Mouse (Mus musculus): ENCODE measurements at regions not wholly inside any gene's neighbourhood (a gene's known extent, or its start where the extent isn't known, plus 50 kb on each side); places are given as distances from the start of the nearest gene placed in this dataset.

DNA sequence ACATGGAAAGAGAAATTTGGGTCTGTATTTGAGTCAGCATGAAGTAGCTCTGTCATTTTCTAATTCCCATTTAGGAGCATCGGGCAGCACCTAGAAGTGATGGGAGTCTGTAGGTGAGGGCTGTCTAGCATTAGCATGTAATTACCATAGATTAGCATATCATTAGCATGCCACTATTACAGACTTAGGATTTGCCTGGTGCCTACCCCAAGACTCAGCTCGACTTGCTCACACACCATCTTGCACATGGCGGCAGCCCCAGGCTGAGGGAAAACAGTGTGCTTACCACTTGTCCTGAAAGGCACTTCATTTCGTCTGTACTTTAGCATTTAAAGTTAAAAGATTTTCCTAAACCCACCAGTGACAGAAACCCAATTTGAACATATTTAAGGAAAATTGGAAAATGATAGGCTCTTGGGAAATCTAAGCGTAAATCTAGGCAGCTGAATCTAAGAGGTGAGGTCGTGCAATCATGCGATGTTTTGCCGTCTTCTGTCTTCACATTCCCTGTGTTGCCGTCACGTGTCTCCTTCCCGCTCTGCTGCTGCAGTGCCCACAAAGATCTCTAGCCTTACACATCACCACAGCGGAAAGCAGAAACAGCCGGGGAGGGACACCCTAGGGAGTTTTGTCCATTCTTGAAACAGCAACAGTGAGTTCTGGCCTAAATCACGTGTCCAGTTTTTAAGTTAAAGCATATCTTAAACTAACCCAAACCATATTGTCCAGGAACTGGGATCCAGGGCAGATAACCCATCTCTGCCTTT, 101.2 kb upstream of the Tsc22d1 start:
- H3K9ac ChIP-seq = no peak overlapping the region
- H3K4me2 ChIP-seq (replicated peaks) = no peak overlapping the region
- H3K4me1 ChIP-seq (replicated peaks) = no peaks in the 10 kb centered on the region
- ATAC-seq = no peak
- no peak overlapping the region for H3K4me3 ChIP-seq (replicated peaks)
- 83% methylated on average over 14 of the region's 14 CpGs for WGBS
- H3K9me3 ChIP-seq = no peaks in the 10 kb centered on the region
- H3K36me3 ChIP-seq = no peaks in the 10 kb centered on the region
- H3K27ac ChIP-seq = no peak overlapping the region
- H3K27me3 ChIP-seq (replicated peaks) = no peaks in the 10 kb centered on the region

DNA sequence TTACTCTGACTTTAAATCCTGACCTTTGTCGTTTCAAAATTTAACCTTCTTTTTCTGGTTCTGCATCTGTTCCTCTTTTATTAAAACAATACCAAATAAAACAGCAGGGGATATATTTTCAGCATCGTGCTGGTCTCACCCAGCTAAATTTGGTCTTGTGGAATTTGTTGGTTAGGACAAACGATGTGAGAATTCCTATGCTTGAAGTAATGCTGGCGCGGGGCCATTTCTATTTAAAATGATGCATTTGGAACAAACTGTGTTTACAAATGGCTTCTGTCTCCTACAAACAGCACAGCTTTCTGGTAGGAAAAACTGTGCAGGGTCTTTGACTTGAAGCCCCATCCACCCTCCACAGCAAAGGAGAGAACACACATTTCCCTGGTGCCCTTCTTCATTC, 96.3 kb upstream of the Tsc22d1 start:
- no peak for ATAC-seq
- no peaks in the 10 kb centered on the region for H3K4me1 ChIP-seq (replicated peaks)
- no peak overlapping the region for H3K27ac ChIP-seq
- no peaks in the 10 kb centered on the region for H3K36me3 ChIP-seq
- no peak overlapping the region for H3K4me2 ChIP-seq (replicated peaks)
- WGBS = 60% methylated on average over 5 of the region's 5 CpGs
- H3K4me3 ChIP-seq (replicated peaks) = no peak overlapping the region
- H3K9ac ChIP-seq = no peak overlapping the region
- H3K9me3 ChIP-seq = no peaks in the 10 kb centered on the region
- no peaks in the 10 kb centered on the region for H3K27me3 ChIP-seq (replicated peaks)

DNA sequence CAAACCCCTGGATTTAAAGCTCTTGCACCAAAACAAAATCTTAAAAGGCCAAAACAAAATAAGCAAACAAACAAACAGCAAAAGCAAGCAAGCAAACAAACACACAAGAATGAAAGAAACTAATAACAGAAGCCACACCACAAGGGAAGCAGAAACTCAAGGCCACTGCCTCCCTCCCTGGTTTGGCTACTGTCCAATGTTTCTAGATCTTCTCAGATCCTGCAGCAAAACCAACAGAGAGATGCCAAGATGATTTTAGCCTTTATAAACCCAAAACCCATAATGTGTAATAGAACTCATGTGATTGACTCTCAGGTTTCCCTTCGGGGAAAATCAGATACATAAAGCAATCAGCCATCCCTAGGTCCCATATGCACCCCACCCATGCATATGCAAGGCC, 90.5 kb upstream of the Tsc22d1 start:
- no peak for ATAC-seq

DNA sequence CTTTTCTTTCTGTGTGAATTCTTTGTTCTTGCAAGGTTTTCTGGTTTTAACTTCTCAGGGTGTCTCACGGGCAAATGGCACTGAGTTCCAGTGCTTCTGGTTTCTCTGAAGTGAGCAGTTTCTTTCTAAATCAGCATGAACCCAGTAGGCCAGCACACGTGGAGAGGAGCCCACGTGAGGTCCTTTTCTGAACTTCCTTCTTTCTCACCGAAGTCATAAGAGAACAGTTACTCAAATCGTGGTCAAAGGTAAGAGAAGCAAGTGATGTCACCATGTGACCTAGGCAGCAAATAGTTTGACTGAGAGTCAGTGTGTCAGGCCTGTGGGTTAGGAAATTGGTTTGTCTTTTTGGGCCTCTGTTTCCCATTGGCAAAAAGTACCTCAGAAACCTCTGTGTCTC, 84.8 kb upstream of the Tsc22d1 start:
- Histone ChIP-seq H3K27me3 (replicated peaks) (no peaks in the 10 kb centered on the region), H3K4me3 (replicated peaks) (no peak overlapping the region), H3K27ac (no peak overlapping the region), H3K4me2 (replicated peaks) (no peak overlapping the region), H3K36me3 (no peaks in the 10 kb centered on the region), H3K9me3 (no peaks in the 10 kb centered on the region), H3K9ac (no peak overlapping the region), H3K4me1 (replicated peaks) (no peaks in the 10 kb centered on the region)
- WGBS = 73% methylated on average over 5 of the region's 5 CpGs
- no peak for ATAC-seq

More for the DNA sequence above, 90.5 kb upstream of the Tsc22d1 start:
- H3K9me3 ChIP-seq = no peaks in the 10 kb centered on the region
- no peaks in the 10 kb centered on the region for H3K36me3 ChIP-seq
- no peak overlapping the region for H3K27ac ChIP-seq
- no peak overlapping the region for H3K4me2 ChIP-seq (replicated peaks)
- no peaks in the 10 kb centered on the region for H3K4me1 ChIP-seq (replicated peaks)
- no peak overlapping the region for H3K9ac ChIP-seq
- no peaks in the 10 kb centered on the region for H3K27me3 ChIP-seq (replicated peaks)
- 83% methylated on average over 1 of the region's 1 CpGs for WGBS
- H3K4me3 ChIP-seq (replicated peaks) = no peak overlapping the region

DNA sequence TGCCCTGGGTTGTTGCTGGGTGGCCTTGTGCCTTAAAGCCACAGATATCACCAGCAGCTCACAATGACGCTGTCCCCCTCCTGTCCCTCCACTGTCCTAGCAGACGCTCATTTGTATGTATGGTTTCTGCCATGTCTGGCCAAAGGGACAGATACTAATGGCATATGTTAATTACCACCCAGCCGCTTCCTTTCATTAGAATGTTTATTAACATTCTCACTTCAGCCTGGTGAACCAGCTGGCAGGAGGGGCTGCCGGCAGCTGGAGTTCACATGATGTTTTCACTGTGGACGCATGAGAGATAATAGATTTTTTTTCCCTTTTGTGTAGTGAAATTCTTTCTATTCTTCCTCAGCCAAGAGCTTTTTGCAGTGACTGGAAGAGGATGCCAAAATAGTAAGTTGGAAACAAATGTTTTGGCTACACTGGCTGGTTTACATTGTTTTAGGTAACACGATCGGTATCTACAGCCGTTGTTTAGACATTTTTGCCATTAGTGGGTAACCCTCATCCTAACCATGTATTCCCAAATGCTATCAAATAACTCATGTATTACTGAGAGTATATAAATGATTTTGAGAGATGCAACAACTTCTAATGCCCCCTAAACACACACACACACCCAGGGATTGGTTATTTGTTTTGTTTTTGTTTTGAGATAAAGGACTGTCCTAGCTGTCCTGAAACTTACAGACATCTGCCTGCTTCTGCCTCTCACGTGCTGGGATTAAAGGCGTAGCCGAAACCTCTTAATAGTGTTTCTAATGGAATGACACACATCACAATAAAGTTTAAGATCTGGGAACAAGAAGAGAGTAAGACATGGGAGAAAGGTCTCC, 83.0 kb upstream of the Tsc22d1 start:
- no peak for ATAC-seq
- no peaks in the 10 kb centered on the region for H3K36me3 ChIP-seq
- WGBS = 56% methylated on average over 11 of the region's 11 CpGs
- H3K9ac ChIP-seq = no peak overlapping the region
- no peaks in the 10 kb centered on the region for H3K27me3 ChIP-seq (replicated peaks)
- H3K27ac ChIP-seq = no peak overlapping the region
- H3K4me2 ChIP-seq (replicated peaks) = no peak overlapping the region
- no peak overlapping the region for H3K4me3 ChIP-seq (replicated peaks)
- H3K4me1 ChIP-seq (replicated peaks) = no peaks in the 10 kb centered on the region
- no peaks in the 10 kb centered on the region for H3K9me3 ChIP-seq

DNA sequence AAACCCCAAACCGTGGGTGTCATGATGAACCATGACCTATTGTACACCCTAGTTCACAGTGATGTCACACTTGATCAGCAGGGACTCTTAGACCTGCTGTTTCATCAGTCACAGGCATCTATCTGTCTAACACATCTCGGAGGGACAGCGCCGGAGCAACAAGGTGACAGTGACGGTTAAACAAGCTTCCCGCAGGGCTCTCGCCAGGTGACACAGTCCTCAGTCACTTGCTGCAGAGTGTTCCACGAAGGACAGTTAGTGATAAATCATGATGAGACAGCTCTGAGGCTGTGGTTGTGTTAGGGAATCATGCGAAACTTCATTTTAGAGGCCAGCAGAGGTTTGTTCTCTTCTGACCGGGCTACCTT, 82.4 kb upstream of the Tsc22d1 start:
- Histone ChIP-seq H3K27me3 (replicated peaks) (no peaks in the 10 kb centered on the region), H3K36me3 (no peaks in the 10 kb centered on the region), H3K9ac (no peak overlapping the region), H3K4me3 (replicated peaks) (no peak overlapping the region), H3K27ac (no peak overlapping the region), H3K9me3 (no peaks in the 10 kb centered on the region), H3K4me2 (replicated peaks) (no peak overlapping the region), H3K4me1 (replicated peaks) (no peaks in the 10 kb centered on the region)
- ATAC-seq = no peak
- WGBS = 66% methylated on average over 10 of the region's 10 CpGs

DNA sequence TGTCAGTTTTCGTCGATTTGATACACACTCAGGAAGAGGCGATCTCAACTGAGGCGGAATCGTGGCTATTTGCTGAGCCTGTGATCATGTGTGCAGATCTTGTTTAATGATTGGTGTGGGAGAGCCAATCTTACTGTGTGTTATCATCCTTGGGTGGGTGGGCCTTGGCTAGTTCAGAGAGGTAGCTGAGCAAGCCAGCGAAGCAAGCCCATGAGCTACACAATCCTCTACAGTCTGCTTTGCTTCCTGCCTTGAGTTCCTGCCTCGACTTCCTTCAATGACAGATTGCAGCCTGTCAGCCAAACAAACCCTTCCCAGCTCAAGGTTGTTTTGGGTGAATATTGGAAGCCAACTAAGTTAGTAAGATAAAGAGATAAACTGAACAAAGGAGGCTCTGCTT, 74.0 kb upstream of the Tsc22d1 start:
- H3K27ac ChIP-seq = no peak overlapping the region

DNA sequence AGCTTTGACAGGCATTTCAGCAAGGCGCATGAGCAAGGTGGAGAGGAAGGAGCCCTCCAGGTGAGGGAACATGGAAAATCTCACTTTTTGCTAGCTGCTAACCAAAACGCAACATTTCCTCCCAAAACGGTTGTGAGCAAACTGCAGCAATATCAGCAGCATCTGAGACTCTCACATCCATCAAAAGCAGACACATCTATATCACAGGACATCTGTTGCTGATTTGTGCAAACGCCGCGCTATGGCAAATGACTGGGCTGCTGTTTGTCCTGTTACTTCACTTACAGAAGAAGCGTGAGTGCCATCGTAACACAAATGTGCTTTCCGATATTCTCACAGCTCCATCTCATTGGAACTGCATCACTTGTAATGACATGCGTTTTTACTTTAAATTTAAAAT, 73.5 kb upstream of the Tsc22d1 start:
- Histone ChIP-seq H3K27me3 (replicated peaks) (no peaks in the 10 kb centered on the region), H3K4me1 (replicated peaks) (no peaks in the 10 kb centered on the region), H3K4me3 (replicated peaks) (no peak overlapping the region), H3K9me3 (no peaks in the 10 kb centered on the region), H3K4me2 (replicated peaks) (no peak overlapping the region), H3K36me3 (no peaks in the 10 kb centered on the region), H3K9ac (no peak overlapping the region), H3K27ac (no peak overlapping the region)
- WGBS = 85% methylated on average over 10 of the region's 10 CpGs
- ATAC-seq = no peak

More for the DNA sequence above, 74.0 kb upstream of the Tsc22d1 start:
- Histone ChIP-seq H3K4me1 (replicated peaks) (no peaks in the 10 kb centered on the region), H3K4me2 (replicated peaks) (no peak overlapping the region), H3K9ac (no peak overlapping the region), H3K9me3 (no peaks in the 10 kb centered on the region), H3K36me3 (no peaks in the 10 kb centered on the region), H3K4me3 (replicated peaks) (no peak overlapping the region), H3K27me3 (replicated peaks) (no peaks in the 10 kb centered on the region)
- ATAC-seq = no peak
- WGBS = 81% methylated on average over 7 of the region's 7 CpGs

DNA sequence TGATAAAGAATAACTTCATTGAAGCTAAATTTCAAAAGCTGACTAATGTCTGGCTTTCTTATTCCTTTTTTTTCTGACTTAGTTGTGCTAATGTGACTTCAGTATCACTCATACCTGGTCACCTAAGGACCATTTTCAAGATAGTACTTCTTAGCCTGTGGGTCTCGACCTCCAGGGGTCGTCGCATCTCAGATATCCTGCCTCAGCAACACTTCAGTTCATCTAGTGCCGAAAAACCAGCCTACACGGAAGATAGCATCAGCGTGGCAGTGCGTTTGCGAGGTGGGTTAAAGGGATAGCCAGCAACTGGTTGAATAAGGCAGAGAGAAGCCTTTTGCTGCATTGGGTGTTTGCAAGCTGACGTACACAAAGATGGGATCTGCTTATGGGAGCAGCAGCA, 62.9 kb upstream of the Tsc22d1 start:
- ATAC-seq = no peak
- Histone ChIP-seq H3K36me3 (no peaks in the 10 kb centered on the region), H3K4me1 (replicated peaks) (no peaks in the 10 kb centered on the region), H3K9me3 (no peaks in the 10 kb centered on the region), H3K4me3 (replicated peaks) (no peak overlapping the region), H3K4me2 (replicated peaks) (no peak overlapping the region), H3K27ac (no peak overlapping the region), H3K9ac (no peak overlapping the region), H3K27me3 (replicated peaks) (no peaks in the 10 kb centered on the region)
- 57% methylated on average over 9 of the region's 9 CpGs for WGBS

DNA sequence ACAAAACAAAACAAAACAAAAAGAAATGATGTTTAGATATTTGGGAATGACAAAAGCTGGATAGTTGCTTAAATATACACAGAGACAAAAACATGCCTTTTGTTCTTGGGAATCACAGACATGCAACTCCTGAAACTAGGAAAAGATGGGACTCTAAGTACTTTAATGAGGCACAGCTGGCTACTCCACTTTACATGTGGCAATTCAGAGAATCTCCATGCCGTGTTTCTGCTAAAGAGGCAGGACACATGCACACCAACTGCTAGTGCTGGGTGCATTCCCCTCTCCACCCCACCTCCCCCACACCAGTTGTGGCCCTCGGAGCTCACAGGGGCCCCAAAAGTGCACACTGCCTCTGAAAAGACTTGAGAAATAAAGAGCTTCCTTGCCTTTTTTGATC, 58.6 kb upstream of the Tsc22d1 start:
- no peak overlapping the region for H3K4me3 ChIP-seq (replicated peaks)
- no peaks in the 10 kb centered on the region for H3K27me3 ChIP-seq (replicated peaks)
- ATAC-seq = no peak
- 71% methylated on average over 2 of the region's 2 CpGs for WGBS
- H3K36me3 ChIP-seq = no peaks in the 10 kb centered on the region
- no peaks in the 10 kb centered on the region for H3K9me3 ChIP-seq
- no peak overlapping the region for H3K27ac ChIP-seq
- H3K9ac ChIP-seq = no peak overlapping the region
- H3K4me2 ChIP-seq (replicated peaks) = no peak overlapping the region
- H3K4me1 ChIP-seq (replicated peaks) = no peaks in the 10 kb centered on the region

DNA sequence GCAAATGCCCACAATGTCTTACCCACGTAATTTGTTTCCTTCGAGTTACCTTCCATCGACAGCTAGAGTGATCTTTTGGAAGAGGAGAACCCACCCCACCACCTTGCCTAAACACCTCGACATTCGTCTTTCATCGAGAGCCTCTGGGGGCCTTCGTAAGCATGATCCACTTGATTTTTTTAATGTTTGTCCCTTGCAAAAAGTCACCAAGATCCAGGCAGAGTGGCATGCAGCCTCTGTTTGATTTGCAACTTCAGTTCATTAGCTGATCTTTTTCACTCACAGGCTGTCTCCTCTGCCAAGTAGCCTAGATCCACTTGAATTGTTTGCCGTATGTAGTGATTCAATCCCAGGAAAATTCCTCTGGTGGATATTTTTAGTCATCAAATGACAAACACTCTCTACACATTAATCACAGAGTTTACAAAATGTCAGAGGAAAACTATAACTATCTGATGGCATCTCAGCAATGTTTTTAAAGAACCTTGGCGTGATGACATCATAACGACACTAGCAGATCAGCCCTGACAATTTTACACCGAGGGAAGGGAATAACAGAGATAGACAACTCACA, 54.8 kb upstream of the Tsc22d1 start:
- WGBS = 76% methylated on average over 11 of the region's 11 CpGs
- Histone ChIP-seq H3K4me1 (replicated peaks) (no peaks in the 10 kb centered on the region), H3K9me3 (no peaks in the 10 kb centered on the region), H3K4me2 (replicated peaks) (no peak overlapping the region), H3K9ac (no peak overlapping the region), H3K27ac (no peak overlapping the region), H3K27me3 (replicated peaks) (no peaks in the 10 kb centered on the region), H3K36me3 (no peaks in the 10 kb centered on the region), H3K4me3 (replicated peaks) (no peak overlapping the region)
- no peak for ATAC-seq

DNA sequence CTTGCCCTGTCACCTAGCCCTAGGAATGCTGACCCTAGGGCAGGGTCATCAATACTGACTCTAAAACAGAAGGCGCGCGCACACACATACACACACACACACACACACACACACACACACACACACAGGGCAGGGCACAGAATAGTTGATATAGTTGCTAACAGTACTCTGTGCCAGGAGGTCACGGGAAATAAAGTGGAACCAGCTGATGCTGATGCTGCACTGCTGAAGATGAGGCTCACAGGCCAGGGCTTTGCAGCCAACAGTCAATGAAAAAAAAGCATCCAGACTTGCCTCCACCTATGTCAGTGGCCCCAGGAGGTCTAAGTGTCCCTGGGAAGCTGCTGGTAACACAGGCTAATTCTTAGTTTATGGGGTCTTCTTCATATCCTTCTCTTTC, 50.7 kb upstream of the Tsc22d1 start:
- H3K9me3 ChIP-seq = no peaks in the 10 kb centered on the region
- no peak overlapping the region for H3K9ac ChIP-seq
- H3K4me3 ChIP-seq (replicated peaks) = no peak overlapping the region
- no peak overlapping the region for H3K4me2 ChIP-seq (replicated peaks)
- 85% methylated on average over 4 of the region's 4 CpGs for WGBS
- H3K27ac ChIP-seq = no peak overlapping the region
- ATAC-seq = no peak
- H3K27me3 ChIP-seq (replicated peaks) = no peaks in the 10 kb centered on the region
- no peaks in the 10 kb centered on the region for H3K4me1 ChIP-seq (replicated peaks)
- H3K36me3 ChIP-seq = no peaks in the 10 kb centered on the region
